Mouse (Mus musculus) adrenal gland, adult 18-20 months (tissue): ENCODE measurements around the gene Akr1c12. TPM values are rescaled to one million over a fixed set of nuclear protein-coding genes. Genes with fewer than 3 reads are reported as not detected.
"Not testable (repeated sequence)": the region's sequence is repeated elsewhere in the genome, so short reads cannot be mapped to it uniquely, and the experiment has no call there.

Source experiments
- DNase-seq, 2 experiments: peaks; one replicate each; pipeline ENCODE4 v3.0.0; 2021 to 2022; ENCODE audit warnings: low spot score in 2 of 2
- long read RNA-seq, 2 experiments: library from polyadenylated mRNA; stranded (forward); transcript quantifications; one replicate each; pipeline ENCODE4 v2.0.0; 2021
- total RNA-seq, 2 experiments: library from RNA; stranded (reverse); gene quantifications; 1 replicate in 1 of 2; 2 replicates in 1 of 2; pipeline ENCODE4 v1.2.3; 2021

Akr1c12 gene
- not detected for total RNA-seq
- long read RNA-seq, experiment 1: 0 reads
- long read RNA-seq, experiment 2: 0 reads

GRCm38 (mm10) chr13:4279284-4279683 lies at the start of gene Akr1c12:
TSS of gene Akr1c12 (minus strand) at chr13:4279433.
- DNase-seq: no peak

- DNase-seq: no peak
Observed at GRCm38 (mm10) chr13:4318773-4319172, 39.5 kb upstream of the Akr1c12 start.

- DNase-seq: no peak
Observed at GRCm38 (mm10) chr13:4313907-4314306, 34.7 kb upstream of the Akr1c12 start.

GRCm38 (mm10) chr13:4304861-4305565 lies 25.8 kb upstream of the Akr1c12 start:
- no peak for DNase-seq

- DNase-seq: no peak
Observed at GRCm38 (mm10) chr13:4296991-4297390, 17.8 kb upstream of the Akr1c12 start.

GRCm38 (mm10) chr13:4281471-4282412 lies 2.5 kb upstream of the Akr1c12 start:
- peak in 1 of 2 experiments; percentile 30 for DNase-seq

- DNase-seq: no peak
Observed at GRCm38 (mm10) chr13:4277526-4277925, 1.7 kb downstream of the Akr1c12 start.

GRCm38 (mm10) chr13:4270860-4271259 lies 8.4 kb downstream of the Akr1c12 start:
- DNase-seq: no peak

GRCm38 (mm10) chr13:4265455-4265854 lies 13.8 kb downstream of the Akr1c12 start:
- not testable (repeated sequence) for DNase-seq

- no peak for DNase-seq
Observed at GRCm38 (mm10) chr13:4265047-4265446, 14.2 kb downstream of the Akr1c12 start.

GRCm38 (mm10) chr13:4264612-4265011 lies 14.6 kb downstream of the Akr1c12 start:
- no peak for DNase-seq

GRCm38 (mm10) chr13:4257349-4257748 lies 21.9 kb downstream of the Akr1c12 start:
- DNase-seq: no peak

GRCm38 (mm10) chr13:4256894-4257293 lies 22.3 kb downstream of the Akr1c12 start:
- DNase-seq: not testable (repeated sequence)

GRCm38 (mm10) chr13:4249347-4249746 lies 29.9 kb downstream of the Akr1c12 start:
- no peak for DNase-seq

- DNase-seq: peak in 1 of 2 experiments; percentile 2
Observed at GRCm38 (mm10) chr13:4244861-4245559, 34.2 kb downstream of the Akr1c12 start.

- DNase-seq: no peak
Observed at GRCm38 (mm10) chr13:4233536-4234172, 45.6 kb downstream of the Akr1c12 start.

- no peak for DNase-seq
Observed at GRCm38 (mm10) chr13:4233135-4233534, 46.1 kb downstream of the Akr1c12 start.

- no peak for DNase-seq
Observed at GRCm38 (mm10) chr13:4230841-4231623, 48.2 kb downstream of the Akr1c12 start.

- no peak for DNase-seq
Observed at GRCm38 (mm10) chr13:4228441-4228840, 50.8 kb downstream of the Akr1c12 start, which contains the start of gene Akr1c19. TSS of gene Akr1c19 (plus strand) at chr13:4228700.
